In genomic region chr5:35907090-35907489, GRCm38 (mm10) we compare ENCODE assay signal across 18 mouse cellular contexts. TPM values are rescaled to one million over a fixed set of nuclear protein-coding genes. Genes with fewer than 3 reads are reported as not detected.
A peak's percentile ranks its signal among the peaks of the same experiment; 100 is the strongest.
DNase-seq lines count a peak whose midpoint lies in the region; ATAC-seq and TF ChIP-seq lines count a peak whose summit lies in the region.
"Had no signal": no experiment of that assay in that cellular context is flagged by ENCODE, and none has a peak within 500 bp of the region (broad histone marks: within the 10 kb centered on the region; RNA-seq: fewer than 3 reads in every experiment).

No protein-coding gene starts in this region.

- TF ChIP-seq POLR2A in embryonic fibroblast, embryonic 13.5 days (IDR thresholded peaks at IDR 0.05; ENCODE audit: low read depth, low read length) = no peak

- H3K4me2 ChIP-seq in heart, embryonic 16.5 days (ENCODE audit: low read depth, low read length) = no peak overlapping the region
- 0 out of 2 replicates have a peak overlapping the region, but pooled peaks have one; percentile 10 for H3K4me2 ChIP-seq in lung, embryonic 14.5 days
- H3K4me2 ChIP-seq in hindbrain, embryonic 13.5 days = peak overlapping the region; percentile 29; the same call in 1 of the 2 replicates
- H3K4me2 ChIP-seq: embryonic facial prominence, embryonic 12.5 days; liver, embryonic 12.5 days; midbrain, embryonic 15.5 days had no signal

- DNase-seq in heart, adult 18-20 months = no peak
- peak; percentile 54 for DNase-seq in lung, embryonic 14.5 days
- DNase-seq in lung, postnatal 4 days = no peak
- DNase-seq in right cerebral cortex, adult 2 months (ENCODE audit: low spot score in 2 of 2) = no peak
- DNase-seq: adrenal gland, adult 2 months; cerebellum, adult 11 months; kidney, adult 8-10 months; retina, postnatal 1 day; spleen, adult 18-20 months; thymus, postnatal 25 days had no signal

- peak overlapping the region; percentile 82 for H3K27ac ChIP-seq in heart, embryonic 16.5 days (ENCODE audit: low read length)
- peak overlapping the region; percentile 78; the same call in 1 of the 2 replicates for H3K27ac ChIP-seq in lung, embryonic 14.5 days (ENCODE audit: low read depth)
- peak overlapping the region; percentile 24 for H3K27ac ChIP-seq in embryonic fibroblast, embryonic 13.5 days (ENCODE audit: insufficient read depth, low read length)
- H3K27ac ChIP-seq in hindbrain, embryonic 13.5 days = peak overlapping the region; percentile 91
- H3K27ac ChIP-seq: liver, embryonic 12.5 days; macrophage had no signal

- no peak for TF ChIP-seq CTCF in lung, embryonic 14.5 days (IDR thresholded peaks at IDR 0.05; ENCODE audit: low read depth)
- TF ChIP-seq CTCF in embryonic fibroblast, embryonic 13.5 days (IDR thresholded peaks at IDR 0.05; ENCODE audit: borderline replicate concordance, insufficient read depth, low read length) = no peak

- peaks cover 4% of the 10 kb centered on the region; the same call in 1 of the 2 replicates for H3K36me3 ChIP-seq in heart, embryonic 16.5 days (ENCODE audit: control insufficient read depth, insufficient read depth)
- no peaks in the 10 kb centered on the region for H3K36me3 ChIP-seq in lung, embryonic 14.5 days (ENCODE audit: insufficient read depth)
- peaks cover 6% of the 10 kb centered on the region for H3K36me3 ChIP-seq in hindbrain, embryonic 13.5 days
- H3K36me3 ChIP-seq: embryonic facial prominence, embryonic 12.5 days; hindbrain, embryonic 15.5 days; liver, embryonic 12.5 days; midbrain, embryonic 15.5 days had no signal

- 0 out of 2 replicates have a peak, but pooled peaks cover under 1% of the 10 kb centered on the region for H3K9me3 ChIP-seq in heart, embryonic 16.5 days (replicated peaks; ENCODE audit: control insufficient read depth, low read length)
- H3K9me3 ChIP-seq in lung, embryonic 14.5 days (ENCODE audit: low read depth, low read length) = no peaks in the 10 kb centered on the region
- H3K9me3 ChIP-seq in hindbrain, embryonic 13.5 days = no peaks in the 10 kb centered on the region
- H3K9me3 ChIP-seq: embryonic facial prominence, embryonic 12.5 days; hindbrain, embryonic 15.5 days; liver, embryonic 12.5 days; midbrain, embryonic 15.5 days had no signal

- WGBS in heart, embryonic 16.5 days = 55% methylated on average over 4 of the region's 4 CpGs
- WGBS in lung, embryonic 14.5 days = 26% methylated on average over 4 of the region's 4 CpGs
- whole genome bisulfite sequencing in hindbrain, embryonic 13.5 days = 73% methylated on average over 4 of the region's 4 CpGs

- no peak overlapping the region for H3K9ac ChIP-seq in heart, embryonic 16.5 days (ENCODE audit: low read length)
- no peak overlapping the region for H3K9ac ChIP-seq in lung, embryonic 14.5 days
- H3K9ac ChIP-seq in hindbrain, embryonic 13.5 days = peak overlapping the region; percentile 21; the same call in 1 of the 2 replicates
- H3K9ac ChIP-seq: embryonic facial prominence, embryonic 12.5 days; hindbrain, embryonic 15.5 days; liver, embryonic 12.5 days; midbrain, embryonic 15.5 days had no signal

- H3K4me1 ChIP-seq in heart, embryonic 16.5 days (ENCODE audit: control insufficient read depth, insufficient read depth, low read length) = peaks cover 70% of the 10 kb centered on the region
- H3K4me1 ChIP-seq in lung, embryonic 14.5 days (ENCODE audit: insufficient read depth) = peaks cover 47% of the 10 kb centered on the region
- H3K4me1 ChIP-seq in embryonic fibroblast, embryonic 13.5 days (ENCODE audit: control insufficient read depth, insufficient read depth, low read length) = peaks cover 40% of the 10 kb centered on the region
- H3K4me1 ChIP-seq in hindbrain, embryonic 13.5 days (replicated peaks) = peaks cover 81% of the 10 kb centered on the region

- H3K4me3 ChIP-seq in heart, embryonic 16.5 days (ENCODE audit: low read length) = no peak overlapping the region
- no peak overlapping the region for H3K4me3 ChIP-seq in lung, embryonic 14.5 days (ENCODE audit: low read depth, low read length)
- H3K4me3 ChIP-seq in embryonic fibroblast, embryonic 13.5 days (ENCODE audit: insufficient read depth, low read length) = no peak overlapping the region
- H3K4me3 ChIP-seq in hindbrain, embryonic 13.5 days = no peak overlapping the region
- H3K4me3 ChIP-seq: embryonic facial prominence, embryonic 12.5 days; hindbrain, embryonic 15.5 days; liver, embryonic 12.5 days; midbrain, embryonic 15.5 days had no signal

- no peak for ATAC-seq in heart, embryonic 16.5 days (replicated peaks; ENCODE audit: extremely low read depth, insufficient read depth, low FRiP score)
- 0 out of 2 replicates have a peak, but pooled peaks have one; percentile 13 for ATAC-seq in lung, embryonic 14.5 days (ENCODE audit: insufficient read depth)
- no peak for ATAC-seq in hindbrain, embryonic 13.5 days (ENCODE audit: low FRiP score)
- ATAC-seq: liver, embryonic 12.5 days had no signal

- no peaks in the 10 kb centered on the region for H3K27me3 ChIP-seq in heart, embryonic 16.5 days (ENCODE audit: control insufficient read depth, insufficient read depth, low read length)
- no peaks in the 10 kb centered on the region for H3K27me3 ChIP-seq in lung, embryonic 14.5 days (ENCODE audit: insufficient read depth, low read length)
- no peaks in the 10 kb centered on the region for H3K27me3 ChIP-seq in hindbrain, embryonic 13.5 days
- H3K27me3 ChIP-seq: embryonic facial prominence, embryonic 12.5 days; hindbrain, embryonic 15.5 days; liver, embryonic 12.5 days; midbrain, embryonic 15.5 days had no signal

RNA-seq across cellular contexts. Expression of gene Afap1, which starts 14.0 kb away (rescaled TPM):
- polyA plus RNA-seq in heart, embryonic 16.5 days (2015; fragmentation: Nextera tagmentation; extraction: Ambion mirVana) = 22.6 and 24.5 TPM in 2 replicates
- 10 to 100 TPM; 16.9 to 19.2 TPM for total RNA-seq in heart, adult 18-20 months (2021)
- 19.4 and 19.7 TPM in 2 replicates for polyA plus RNA-seq in lung, embryonic 14.5 days (2014; fragmentation: Nextera tagmentation; extraction: Ambion mirVana)
- 64.3 and 71.8 TPM in 2 replicates for polyA plus RNA-seq in embryonic fibroblast, embryonic 13.5 days (2011; ENCODE audit: insufficient read length, low read depth, missing spikeins)
- 82.8 and 86.5 TPM in 2 replicates for polyA plus RNA-seq in hindbrain, embryonic 13.5 days (2015; fragmentation: Nextera tagmentation; extraction: Ambion mirVana)

Comparison
In these comparisons a context has a peak if more than half of its experiments do, and no peak if none do; other contexts are left out.
1. H3K27ac ChIP-seq: peak in every context shown above with its lines; median percentile 91 in hindbrain, embryonic 13.5 days; 82 in heart, embryonic 16.5 days; 78 in lung, embryonic 14.5 days; 24 in embryonic fibroblast, embryonic 13.5 days.